Comparison of ENCODE assay signal across 8 mouse cellular contexts in the genomic region with DNA sequence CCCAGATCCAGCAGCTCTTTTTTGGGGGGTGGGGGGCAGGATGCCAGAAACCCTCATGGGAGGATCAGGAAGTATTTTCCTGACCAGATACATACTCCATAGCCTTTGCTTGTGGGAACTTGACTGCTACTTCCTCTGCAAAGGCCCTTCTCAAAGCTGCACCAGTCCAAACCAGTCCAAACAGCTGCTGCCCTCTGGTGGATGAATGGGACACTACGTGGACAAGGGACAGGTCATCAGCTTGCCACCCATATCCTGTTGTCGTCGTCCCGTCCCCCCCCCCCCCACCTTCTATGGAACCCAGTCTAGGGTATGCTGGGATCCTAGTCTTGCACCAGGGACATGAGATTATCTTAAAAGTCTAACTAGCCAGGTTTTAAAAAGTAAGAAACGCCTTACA. TPM values are rescaled to one million over a fixed set of nuclear protein-coding genes. Genes with fewer than 3 reads are reported as not detected.
DNase-seq lines count a peak whose midpoint lies in the region; ATAC-seq lines count a peak whose summit lies in the region.

No protein-coding gene starts in this region.

- H3K4me3 ChIP-seq in intestine, embryonic 16.5 days (ENCODE audit: low read length): no peak overlapping the region
- H3K4me3 ChIP-seq in limb, embryonic 10.5 days: no peak overlapping the region
- no peak overlapping the region for H3K4me3 ChIP-seq in midbrain, embryonic 16.5 days (ENCODE audit: low read depth, low read length)
- H3K4me3 ChIP-seq in stomach, embryonic 16.5 days (replicated peaks; ENCODE audit: low read length): no peak overlapping the region

- H3K4me1 ChIP-seq in intestine, embryonic 16.5 days (ENCODE audit: control insufficient read depth, insufficient read depth, low read length): no peaks in the 10 kb centered on the region
- peaks cover 4% of the 10 kb centered on the region for H3K4me1 ChIP-seq in limb, embryonic 10.5 days
- no peaks in the 10 kb centered on the region for H3K4me1 ChIP-seq in midbrain, embryonic 16.5 days (ENCODE audit: control insufficient read depth, insufficient read depth, low read length)
- peaks cover 8% of the 10 kb centered on the region; the same call in 1 of the 2 replicates for H3K4me1 ChIP-seq in stomach, embryonic 16.5 days (ENCODE audit: control insufficient read depth, insufficient read depth, low read length)

- H3K27me3 ChIP-seq in intestine, embryonic 16.5 days (replicated peaks; ENCODE audit: control insufficient read depth, insufficient read depth, low read length): no peaks in the 10 kb centered on the region
- no peaks in the 10 kb centered on the region for H3K27me3 ChIP-seq in limb, embryonic 10.5 days (ENCODE audit: low read depth, poor library complexity, severe bottlenecking)
- no peaks in the 10 kb centered on the region for H3K27me3 ChIP-seq in midbrain, embryonic 16.5 days (ENCODE audit: control insufficient read depth, insufficient read depth, low read depth, low read length)
- H3K27me3 ChIP-seq in stomach, embryonic 16.5 days (ENCODE audit: control insufficient read depth, insufficient read depth, low read length): no peaks in the 10 kb centered on the region

- H3K36me3 ChIP-seq in intestine, embryonic 16.5 days (ENCODE audit: control insufficient read depth, insufficient read depth, low read length): no peaks in the 10 kb centered on the region
- no peaks in the 10 kb centered on the region for H3K36me3 ChIP-seq in limb, embryonic 10.5 days
- H3K36me3 ChIP-seq in midbrain, embryonic 16.5 days (ENCODE audit: control insufficient read depth, insufficient read depth, low read length): no peaks in the 10 kb centered on the region
- H3K36me3 ChIP-seq in stomach, embryonic 16.5 days (ENCODE audit: control insufficient read depth, insufficient read depth, low read length): no peaks in the 10 kb centered on the region

- no peak overlapping the region for H3K27ac ChIP-seq in intestine, embryonic 16.5 days (ENCODE audit: low read length)
- H3K27ac ChIP-seq in limb, embryonic 10.5 days: 0 out of 2 replicates have a peak overlapping the region, but pooled peaks have one; percentile 4
- no peak overlapping the region for H3K27ac ChIP-seq in midbrain, embryonic 16.5 days (ENCODE audit: low read length)
- no peak overlapping the region for H3K27ac ChIP-seq in stomach, embryonic 16.5 days (ENCODE audit: low read length)

- no peaks in the 10 kb centered on the region for H3K9me3 ChIP-seq in intestine, embryonic 16.5 days (ENCODE audit: control insufficient read depth, low read length)
- no peaks in the 10 kb centered on the region for H3K9me3 ChIP-seq in limb, embryonic 10.5 days (replicated peaks)
- peaks cover 2% of the 10 kb centered on the region; the same call in 1 of the 2 replicates for H3K9me3 ChIP-seq in midbrain, embryonic 16.5 days (replicated peaks; ENCODE audit: control insufficient read depth, low read length, poor library complexity, severe bottlenecking)
- no peaks in the 10 kb centered on the region for H3K9me3 ChIP-seq in stomach, embryonic 16.5 days (replicated peaks; ENCODE audit: control insufficient read depth, low read length)

- no peak overlapping the region for H3K4me2 ChIP-seq in intestine, embryonic 16.5 days (ENCODE audit: low read depth, low read length)
- H3K4me2 ChIP-seq in midbrain, embryonic 16.5 days (ENCODE audit: low read length): no peak overlapping the region
- no peak overlapping the region for H3K4me2 ChIP-seq in stomach, embryonic 16.5 days (ENCODE audit: low read depth, low read length)

- peak; percentile 42; the same call in 1 of the 2 replicates for ATAC-seq in intestine, embryonic 16.5 days
- peak; percentile 60; the same call in 1 of the 2 replicates for ATAC-seq in midbrain, embryonic 16.5 days
- 0 out of 2 replicates have a peak, but pooled peaks have one; percentile 51 for ATAC-seq in stomach, embryonic 16.5 days (ENCODE audit: insufficient read depth, low FRiP score)

- no peak overlapping the region for H3K9ac ChIP-seq in intestine, embryonic 16.5 days (ENCODE audit: low read depth, low read length)
- H3K9ac ChIP-seq in midbrain, embryonic 16.5 days (ENCODE audit: low read depth, low read length): no peak overlapping the region
- no peak overlapping the region for H3K9ac ChIP-seq in stomach, embryonic 16.5 days (ENCODE audit: low read length)

- peak; percentile 42 for DNase-seq in ovary, postnatal 10 days (ENCODE audit: low spot score)
- no peak for DNase-seq in ovary, adult 18-20 months (ENCODE audit: low spot score)
- peak; percentile 85 to 92 for DNase-seq in cerebellum, postnatal 14 days
- DNase-seq in gastrocnemius, adult 18-20 months (ENCODE audit: low spot score): peak; percentile 64
- DNase-seq in limb, embryonic 10.5 days (ENCODE audit: low spot score): peak; percentile 84

- 18% methylated on average over 5 of the region's 5 CpGs for WGBS in intestine, embryonic 16.5 days
- WGBS in limb, embryonic 10.5 days: 18% methylated on average over 5 of the region's 5 CpGs
- 16% methylated on average over 4 of the region's 5 CpGs for WGBS in midbrain, embryonic 16.5 days
- WGBS in stomach, embryonic 16.5 days: 16% methylated on average over 5 of the region's 5 CpGs

RNA-seq across cellular contexts. Expression of a gene that starts 16.5 kb away (rescaled TPM):
- not detected for total RNA-seq in gastrocnemius, adult 18-20 months (2021)
- not detected in 2 replicates for polyA plus RNA-seq in intestine, embryonic 16.5 days (2015; fragmentation: Nextera tagmentation; extraction: Ambion mirVana)
- polyA plus RNA-seq in limb, embryonic 10.5 days (2016; fragmentation: Nextera tagmentation; extraction: Ambion mirVana): not detected in 2 replicates
- 0.71 and 2.1 TPM in 2 replicates for polyA plus RNA-seq in midbrain, embryonic 16.5 days (2015; fragmentation: Nextera tagmentation; extraction: Ambion mirVana)
- polyA plus RNA-seq in stomach, embryonic 16.5 days (2015; fragmentation: Nextera tagmentation; extraction: Ambion mirVana): not detected in 2 replicates

RNA-seq across cellular contexts. Expression of a gene that starts 20.6 kb away (rescaled TPM):
- under 1 TPM; 0.07 to 0.19 TPM for total RNA-seq in gastrocnemius, adult 18-20 months (2021)
- polyA plus RNA-seq in intestine, embryonic 16.5 days (2015; fragmentation: Nextera tagmentation; extraction: Ambion mirVana): 0.53 and 0.60 TPM in 2 replicates
- polyA plus RNA-seq in limb, embryonic 10.5 days (2016; fragmentation: Nextera tagmentation; extraction: Ambion mirVana): 0.06 and 0.10 TPM in 2 replicates
- polyA plus RNA-seq in midbrain, embryonic 16.5 days (2015; fragmentation: Nextera tagmentation; extraction: Ambion mirVana): 4.0 and 5.5 TPM in 2 replicates
- polyA plus RNA-seq in stomach, embryonic 16.5 days (2015; fragmentation: Nextera tagmentation; extraction: Ambion mirVana): 0.30 and 0.46 TPM in 2 replicates
